In genomic region chr5:106527364-106527985, GRCm38 (mm10) we compare ENCODE assay signal across 24 mouse cellular contexts.
DNase-seq lines count a peak whose midpoint lies in the region; ATAC-seq and TF ChIP-seq lines count a peak whose summit lies in the region.
"Had no signal": no experiment of that assay in that cellular context is flagged by ENCODE, and none has a peak within 500 bp of the region (broad histone marks: within the 10 kb centered on the region; RNA-seq: fewer than 3 reads in every experiment).

No protein-coding gene starts in this region.

- no peaks in the 10 kb centered on the region for H3K4me1 ChIP-seq in forebrain, embryonic 11.5 days (replicated peaks; ENCODE audit: control insufficient read depth, insufficient read depth, low read length)
- H3K4me1 ChIP-seq in forebrain, embryonic 10.5 days, result peaks cover 5% of the 10 kb centered on the region; the same call in 1 of the 2 replicates
- H3K4me1 ChIP-seq in forebrain, postnatal 0 days (ENCODE audit: insufficient read depth), result no peaks in the 10 kb centered on the region
- H3K4me1 ChIP-seq: embryonic facial prominence, embryonic 12.5 days; hindbrain, embryonic 15.5 days; limb, embryonic 13.5 days; lung, embryonic 15.5 days; neural tube, embryonic 12.5 days had no signal

- no peaks in the 10 kb centered on the region for H3K36me3 ChIP-seq in forebrain, embryonic 11.5 days (ENCODE audit: control insufficient read depth, insufficient read depth, low read length)
- H3K36me3 ChIP-seq in forebrain, embryonic 10.5 days (replicated peaks), result no peaks in the 10 kb centered on the region
- H3K36me3 ChIP-seq in forebrain, postnatal 0 days (ENCODE audit: insufficient read depth), result no peaks in the 10 kb centered on the region
- H3K36me3 ChIP-seq: embryonic facial prominence, embryonic 12.5 days; hindbrain, embryonic 15.5 days; limb, embryonic 13.5 days; lung, embryonic 15.5 days; neural tube, embryonic 12.5 days had no signal

- no peak overlapping the region for H3K4me3 ChIP-seq in forebrain, embryonic 11.5 days (ENCODE audit: low read depth, low read length)
- no peak overlapping the region for H3K4me3 ChIP-seq in forebrain, embryonic 10.5 days
- H3K4me3 ChIP-seq in forebrain, postnatal 0 days (ENCODE audit: low read depth, low read length), result no peak overlapping the region
- H3K4me3 ChIP-seq: embryonic facial prominence, embryonic 12.5 days; erythroblast, embryonic 14.5 days; hindbrain, embryonic 15.5 days; limb, embryonic 13.5 days; lung, embryonic 15.5 days; neural tube, embryonic 12.5 days had no signal

- no peak for DNase-seq in forebrain, embryonic 11.5 days (ENCODE audit: low spot score)
- DNase-seq in forebrain, embryonic 10.5 days (ENCODE audit: extremely low spot score, low spot score), result no peak
- DNase-seq in ES-CJ7 (ENCODE audit: low read depth, low spot score), result peak; percentile 27
- peak; percentile 6 for DNase-seq in brain, adult 2 months (ENCODE audit: low read depth, low spot score)
- peak; percentile 24 for DNase-seq in forebrain, postnatal 0 days
- no peak for DNase-seq in frontal cortex, adult 2 months (ENCODE audit: extremely low spot score in 1 of 2, low spot score in 1 of 2)
- DNase-seq in urinary bladder, postnatal 36 days (ENCODE audit: low spot score in 2 of 2), result no peak
- DNase-seq: adrenal gland, postnatal 14 days; cerebellum, adult 11-12 months; gastrocnemius, postnatal 36 days; heart, postnatal 10 days; thymus, postnatal 25 days had no signal

- H3K27ac ChIP-seq in forebrain, embryonic 11.5 days (ENCODE audit: low read depth, low read length), result no peak overlapping the region
- H3K27ac ChIP-seq in forebrain, embryonic 10.5 days, result no peak overlapping the region
- H3K27ac ChIP-seq in forebrain, postnatal 0 days (ENCODE audit: low read depth, low read length), result no peak overlapping the region
- H3K27ac ChIP-seq: embryonic facial prominence, embryonic 12.5 days; hindbrain, embryonic 15.5 days; limb, embryonic 13.5 days; liver, embryonic 14.5 days; lung, embryonic 15.5 days; macrophage; neural tube, embryonic 12.5 days had no signal

- peak; percentile 33; the same call in 1 of the 2 replicates for ATAC-seq in forebrain, embryonic 11.5 days (replicated peaks; ENCODE audit: low FRiP score)
- no peak for ATAC-seq in forebrain, postnatal 0 days
- ATAC-seq: intestine, postnatal 0 days had no signal

- no peaks in the 10 kb centered on the region for H3K9me3 ChIP-seq in forebrain, embryonic 11.5 days (ENCODE audit: control insufficient read depth, low read length)
- H3K9me3 ChIP-seq in forebrain, embryonic 10.5 days, result no peaks in the 10 kb centered on the region
- no peaks in the 10 kb centered on the region for H3K9me3 ChIP-seq in forebrain, postnatal 0 days (ENCODE audit: low read length)
- H3K9me3 ChIP-seq: embryonic facial prominence, embryonic 12.5 days; hindbrain, embryonic 15.5 days; limb, embryonic 13.5 days; lung, embryonic 15.5 days; neural tube, embryonic 12.5 days had no signal

- no peaks in the 10 kb centered on the region for H3K27me3 ChIP-seq in forebrain, embryonic 11.5 days (ENCODE audit: control insufficient read depth, insufficient read depth, low read length)
- no peaks in the 10 kb centered on the region for H3K27me3 ChIP-seq in forebrain, embryonic 10.5 days (ENCODE audit: poor library complexity, severe bottlenecking)
- H3K27me3 ChIP-seq in forebrain, postnatal 0 days (ENCODE audit: insufficient read depth, low read length), result no peaks in the 10 kb centered on the region
- H3K27me3 ChIP-seq: CH12.LX; embryonic facial prominence, embryonic 12.5 days; hindbrain, embryonic 15.5 days; limb, embryonic 13.5 days; lung, embryonic 15.5 days; neural tube, embryonic 12.5 days had no signal

- WGBS in forebrain, embryonic 11.5 days, result 65% methylated on average over 14 of the region's 14 CpGs
- 79% methylated on average over 14 of the region's 14 CpGs for WGBS in forebrain, embryonic 10.5 days
- WGBS in forebrain, postnatal 0 days, result 31% methylated on average over 14 of the region's 14 CpGs

- no peak overlapping the region for H3K9ac ChIP-seq in forebrain, embryonic 11.5 days (ENCODE audit: low read length)
- no peak overlapping the region for H3K9ac ChIP-seq in forebrain, postnatal 0 days
- H3K9ac ChIP-seq: embryonic facial prominence, embryonic 12.5 days; hindbrain, embryonic 15.5 days; limb, embryonic 13.5 days; liver, embryonic 14.5 days; lung, embryonic 15.5 days; neural tube, embryonic 12.5 days had no signal

- TF ChIP-seq CTCF in forebrain, postnatal 0 days (IDR thresholded peaks at IDR 0.05; ENCODE audit: low read depth), result no peak

- no peak overlapping the region for H3K4me2 ChIP-seq in forebrain, embryonic 11.5 days (ENCODE audit: low read depth, low read length, severe bottlenecking)
- no peak overlapping the region for H3K4me2 ChIP-seq in forebrain, postnatal 0 days (ENCODE audit: low read depth)
- H3K4me2 ChIP-seq: embryonic facial prominence, embryonic 12.5 days; heart, embryonic 11.5 days; hindbrain, embryonic 15.5 days; limb, embryonic 13.5 days; lung, embryonic 15.5 days; midbrain, embryonic 11.5 days; neural tube, embryonic 12.5 days had no signal

Comparison
In these comparisons a context has a peak if more than half of its experiments do, and no peak if none do; other contexts are left out.
1. DNase-seq: peak in ES-CJ7 (single experiment), brain, adult 2 months (single experiment) and forebrain, postnatal 0 days (single experiment); none in forebrain, embryonic 11.5 days (single experiment), forebrain, embryonic 10.5 days (single experiment), frontal cortex, adult 2 months (0 of 2) and urinary bladder, postnatal 36 days (0 of 2).